Mouse (Mus musculus): ENCODE measurements around the gene Cdhr2. TPM values are rescaled to one million over a fixed set of nuclear protein-coding genes. Genes with fewer than 3 reads are reported as not detected.

Gene Cdhr2
- polyA plus RNA-seq, 1 experiment from 2014 or later: 64.2 TPM

DNA sequence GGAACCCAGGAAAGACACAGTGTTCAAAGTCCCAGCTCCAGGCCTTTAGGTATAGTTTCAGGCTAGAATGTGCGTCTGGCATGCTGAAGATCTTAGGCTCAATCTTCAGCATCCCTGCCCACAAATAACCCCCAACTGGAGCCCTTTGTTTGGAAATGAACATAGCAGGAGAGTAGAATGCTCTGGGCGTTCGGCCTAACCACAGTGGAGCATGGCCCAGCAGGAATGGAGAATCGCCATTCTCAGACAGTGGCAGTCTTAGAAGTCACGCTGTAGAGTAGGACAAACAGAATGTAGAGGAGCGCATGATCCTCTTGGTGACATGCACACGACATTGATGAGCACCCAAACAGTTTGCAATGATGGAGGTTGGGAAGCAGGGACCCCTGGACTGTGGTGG, 59.6 kb downstream of the Cdhr2 start:
- 82% methylated on average over 7 of the region's 7 CpGs for WGBS
- no peak for ATAC-seq
- Histone ChIP-seq H3K4me2 (ENCODE audit: low read depth, low read length) (no peak overlapping the region), H3K27ac (ENCODE audit: low read length) (no peak overlapping the region), H3K27me3 (replicated peaks; ENCODE audit: control insufficient read depth, insufficient read depth, low read length) (peaks cover 47% of the 10 kb centered on the region), H3K4me3 (ENCODE audit: low read length) (no peak overlapping the region), H3K9ac (ENCODE audit: low read depth, low read length) (no peak overlapping the region), H3K36me3 (ENCODE audit: control insufficient read depth, insufficient read depth, low read length) (no peaks in the 10 kb centered on the region), H3K4me1 (ENCODE audit: control insufficient read depth, insufficient read depth, low read length) (peaks cover 13% of the 10 kb centered on the region), H3K9me3 (ENCODE audit: control insufficient read depth, low read length) (no peaks in the 10 kb centered on the region)

GRCm38 (mm10) chr13:54765281-54766191, 64.3 kb downstream of the Cdhr2 start:
- Histone ChIP-seq H3K4me1 (ENCODE audit: control insufficient read depth, insufficient read depth, low read length) (peaks cover 6% of the 10 kb centered on the region), H3K27ac (ENCODE audit: low read length) (no peak overlapping the region), H3K4me3 (ENCODE audit: low read length) (peak overlapping the region; percentile 36), H3K9ac (ENCODE audit: low read depth, low read length) (no peak overlapping the region), H3K9me3 (ENCODE audit: control insufficient read depth, low read length) (no peaks in the 10 kb centered on the region), H3K36me3 (ENCODE audit: control insufficient read depth, insufficient read depth, low read length) (no peaks in the 10 kb centered on the region), H3K4me2 (ENCODE audit: low read depth, low read length) (peak overlapping the region; percentile 52), H3K27me3 (replicated peaks; ENCODE audit: control insufficient read depth, insufficient read depth, low read length) (peaks cover 46% of the 10 kb centered on the region)
- 6% methylated on average over 44 of the region's 44 CpGs for WGBS
- ATAC-seq: peak; percentile 31; the same call in 1 of the 2 replicates

DNA sequence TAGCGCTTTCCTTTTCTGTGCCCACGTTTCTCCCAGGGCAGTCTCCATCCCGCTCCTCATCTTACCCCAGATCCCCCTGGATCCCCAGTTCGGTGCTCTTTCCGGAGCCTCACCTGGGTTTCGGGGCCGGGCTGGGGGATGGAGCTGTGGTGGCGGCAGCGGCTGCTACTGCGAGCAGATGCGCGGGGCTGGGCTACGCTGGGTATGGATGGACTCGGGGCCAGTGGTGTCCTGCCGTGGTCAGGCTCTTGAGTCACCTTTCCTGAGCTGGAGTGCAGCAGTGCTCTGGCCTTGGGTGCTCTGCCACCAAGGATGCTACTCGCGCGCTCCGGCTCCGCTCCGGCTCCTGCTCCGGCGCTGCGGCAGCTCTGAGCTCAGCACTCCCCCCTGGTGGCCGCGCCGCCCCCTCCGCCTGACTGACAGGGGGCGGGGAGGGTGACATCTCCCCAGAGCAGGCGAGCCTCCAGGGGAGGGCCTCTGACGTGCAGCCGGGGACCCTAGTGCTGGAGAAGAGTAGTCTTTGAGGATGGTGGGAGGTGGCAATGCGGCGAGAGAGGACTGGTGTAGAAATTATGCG, 65.0 kb downstream of the Cdhr2 start, which contains the start of gene Sncb:
Sncb (minus strand) TSS at position 404 of the 577 bp plus-strand sequence.
- ATAC-seq: peak; percentile 60; the same call in 1 of the 2 replicates
- H3K36me3 ChIP-seq (ENCODE audit: control insufficient read depth, insufficient read depth, low read length): no peaks in the 10 kb centered on the region
- H3K4me3 ChIP-seq (ENCODE audit: low read length): peak within 1 kb of the TSS; percentile 36
- peak within 1 kb of the TSS; percentile 52 for H3K4me2 ChIP-seq (ENCODE audit: low read depth, low read length)
- no peaks in the 10 kb centered on the region for H3K9me3 ChIP-seq (ENCODE audit: control insufficient read depth, low read length)
- 2% methylated on average over 35 of the region's 35 CpGs for WGBS
- no peak within 1 kb of the TSS for H3K9ac ChIP-seq (ENCODE audit: low read depth, low read length)
- H3K27me3 ChIP-seq (replicated peaks; ENCODE audit: control insufficient read depth, insufficient read depth, low read length): peaks cover 44% of the 10 kb centered on the region
- peaks cover 6% of the 10 kb centered on the region for H3K4me1 ChIP-seq (ENCODE audit: control insufficient read depth, insufficient read depth, low read length)
- H3K27ac ChIP-seq (ENCODE audit: low read length): no peak within 1 kb of the TSS

- Histone ChIP-seq H3K27me3 (replicated peaks; ENCODE audit: control insufficient read depth, insufficient read depth, low read length) (peaks cover 44% of the 10 kb centered on the region), H3K4me3 (ENCODE audit: low read length) (no peak overlapping the region), H3K9ac (ENCODE audit: low read depth, low read length) (no peak overlapping the region), H3K36me3 (ENCODE audit: control insufficient read depth, insufficient read depth, low read length) (no peaks in the 10 kb centered on the region), H3K27ac (ENCODE audit: low read length) (no peak overlapping the region), H3K4me1 (ENCODE audit: control insufficient read depth, insufficient read depth, low read length) (peaks cover 6% of the 10 kb centered on the region), H3K4me2 (ENCODE audit: low read depth, low read length) (no peak overlapping the region), H3K9me3 (ENCODE audit: control insufficient read depth, low read length) (no peaks in the 10 kb centered on the region)
- ATAC-seq: no peak
- 76% methylated on average over 4 of the region's 4 CpGs for WGBS
These were observed 65.8 kb downstream of the Cdhr2 start for GRCm38 (mm10) chr13:54767012-54767411.

GRCm38 (mm10) chr13:54780592-54780991, 79.3 kb downstream of the Cdhr2 start:
- no peak overlapping the region for H3K4me2 ChIP-seq (ENCODE audit: low read depth, low read length)
- H3K4me1 ChIP-seq (ENCODE audit: control insufficient read depth, insufficient read depth, low read length): no peaks in the 10 kb centered on the region
- no peaks in the 10 kb centered on the region for H3K9me3 ChIP-seq (ENCODE audit: control insufficient read depth, low read length)
- no peak overlapping the region for H3K4me3 ChIP-seq (ENCODE audit: low read length)
- H3K9ac ChIP-seq (ENCODE audit: low read depth, low read length): no peak overlapping the region
- no peak overlapping the region for H3K27ac ChIP-seq (ENCODE audit: low read length)
- no peaks in the 10 kb centered on the region for H3K27me3 ChIP-seq (replicated peaks; ENCODE audit: control insufficient read depth, insufficient read depth, low read length)
- 75% methylated on average over 3 of the region's 3 CpGs for WGBS
- no peaks in the 10 kb centered on the region for H3K36me3 ChIP-seq (ENCODE audit: control insufficient read depth, insufficient read depth, low read length)
- no peak for ATAC-seq

GRCm38 (mm10) chr13:54781086-54781485, 79.8 kb downstream of the Cdhr2 start:
- no peak for ATAC-seq
- H3K36me3 ChIP-seq (ENCODE audit: control insufficient read depth, insufficient read depth, low read length): no peaks in the 10 kb centered on the region
- H3K4me3 ChIP-seq (ENCODE audit: low read length): no peak overlapping the region
- WGBS: 78% methylated on average over 3 of the region's 3 CpGs
- no peak overlapping the region for H3K9ac ChIP-seq (ENCODE audit: low read depth, low read length)
- H3K27ac ChIP-seq (ENCODE audit: low read length): no peak overlapping the region
- H3K9me3 ChIP-seq (ENCODE audit: control insufficient read depth, low read length): no peaks in the 10 kb centered on the region
- H3K27me3 ChIP-seq (replicated peaks; ENCODE audit: control insufficient read depth, insufficient read depth, low read length): no peaks in the 10 kb centered on the region
- no peaks in the 10 kb centered on the region for H3K4me1 ChIP-seq (ENCODE audit: control insufficient read depth, insufficient read depth, low read length)
- no peak overlapping the region for H3K4me2 ChIP-seq (ENCODE audit: low read depth, low read length)

GRCm38 (mm10) chr13:54783235-54783634, 82.0 kb downstream of the Cdhr2 start:
- no peak for ATAC-seq
- no peak overlapping the region for H3K4me2 ChIP-seq (ENCODE audit: low read depth, low read length)
- H3K4me3 ChIP-seq (ENCODE audit: low read length): no peak overlapping the region
- 40% methylated on average over 2 of the region's 2 CpGs for WGBS
- no peaks in the 10 kb centered on the region for H3K36me3 ChIP-seq (ENCODE audit: control insufficient read depth, insufficient read depth, low read length)
- H3K9me3 ChIP-seq (ENCODE audit: control insufficient read depth, low read length): no peaks in the 10 kb centered on the region
- H3K4me1 ChIP-seq (ENCODE audit: control insufficient read depth, insufficient read depth, low read length): no peaks in the 10 kb centered on the region
- H3K27ac ChIP-seq (ENCODE audit: low read length): no peak overlapping the region
- H3K9ac ChIP-seq (ENCODE audit: low read depth, low read length): no peak overlapping the region
- no peaks in the 10 kb centered on the region for H3K27me3 ChIP-seq (replicated peaks; ENCODE audit: control insufficient read depth, insufficient read depth, low read length)

DNA sequence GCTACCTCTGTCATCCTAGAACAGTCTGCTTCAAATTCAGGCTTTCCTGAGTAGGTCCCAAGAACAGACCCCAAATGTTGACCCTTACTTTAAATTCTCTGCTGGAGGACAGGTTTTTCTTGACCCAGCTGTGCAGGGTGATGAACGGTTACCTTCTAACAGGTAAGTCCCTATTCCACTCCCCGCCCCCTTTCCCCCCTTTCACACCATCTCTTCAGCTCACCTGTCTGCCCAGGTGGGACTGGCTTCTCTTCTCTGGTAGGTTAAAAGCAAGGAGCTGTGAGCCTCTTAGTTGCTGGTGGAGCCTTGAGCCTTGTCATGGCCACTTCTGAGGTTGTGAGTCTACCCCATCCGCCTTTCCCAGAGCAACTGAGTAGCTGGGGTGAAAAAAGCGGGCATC, 82.4 kb downstream of the Cdhr2 start, which contains the start of gene Eif4e1b:
Eif4e1b (plus strand) TSS at position 301 of the 400 bp plus-strand sequence.
- H3K9ac ChIP-seq (ENCODE audit: low read depth, low read length): no peak within 1 kb of the TSS
- no peaks in the 10 kb centered on the region for H3K9me3 ChIP-seq (ENCODE audit: control insufficient read depth, low read length)
- 84% methylated on average over 4 of the region's 4 CpGs for WGBS
- no peaks in the 10 kb centered on the region for H3K4me1 ChIP-seq (ENCODE audit: control insufficient read depth, insufficient read depth, low read length)
- H3K4me3 ChIP-seq (ENCODE audit: low read length): no peak within 1 kb of the TSS
- ATAC-seq: no peak
- H3K27me3 ChIP-seq (replicated peaks; ENCODE audit: control insufficient read depth, insufficient read depth, low read length): no peaks in the 10 kb centered on the region
- H3K36me3 ChIP-seq (ENCODE audit: control insufficient read depth, insufficient read depth, low read length): no peaks in the 10 kb centered on the region
- H3K4me2 ChIP-seq (ENCODE audit: low read depth, low read length): no peak within 1 kb of the TSS
- no peak within 1 kb of the TSS for H3K27ac ChIP-seq (ENCODE audit: low read length)

Measured in intestine, embryonic 16.5 days (tissue).